Mouse (Mus musculus) liver, adult 2 months (tissue): ENCODE data around the gene Izumo2. TPM values are rescaled to one million over a fixed set of nuclear protein-coding genes. Genes with fewer than 3 reads are reported as not detected.
"Not testable (repeated sequence)": the region's sequence is repeated elsewhere in the genome, so short reads cannot be mapped to it uniquely, and the experiment has no call there.

ENCODE experiments used
- DNase-seq: peaks from one replicate; pipeline ENCODE4 v3.0.0-alpha.2; 2011; ENCODE audit warnings: low read depth, low spot score; ENCODE audit errors: extremely low read depth
- H3K27ac ChIP-seq: fragments of 200-500 bp; replicated peaks from 2 replicates; pipeline ENCODE4 v1.5.1; 2012; ENCODE audit warnings: low read depth, mild to moderate bottlenecking, control low read depth, inconsistent platforms, low read length; ENCODE audit not compliant: insufficient read depth
- H3K27me3 ChIP-seq: fragments of 200-500 bp; 2 replicates; pipeline ENCODE4 v1.6.1; 2012; ENCODE audit warnings: mild to moderate bottlenecking, moderate library complexity, low read length, inconsistent platforms; ENCODE audit not compliant: control insufficient read depth, insufficient read depth
- H3K36me3 ChIP-seq: fragments of 200-500 bp; 2 replicates; pipeline ENCODE4 v1.6.1; 2012; ENCODE audit warnings: low read length, inconsistent platforms; ENCODE audit not compliant: control insufficient read depth, insufficient read depth
- H3K4me1 ChIP-seq: fragments of 200-500 bp; 2 replicates; pipeline ENCODE4 v1.6.1; 2011; ENCODE audit warnings: low read length; ENCODE audit not compliant: control insufficient read depth, insufficient read depth
- H3K4me3 ChIP-seq: fragments of 200-500 bp; 2 replicates; pipeline ENCODE4 v1.5.1; 2011; ENCODE audit warnings: low read depth, mild to moderate bottlenecking, control low read depth, low read length, moderate library complexity; ENCODE audit not compliant: insufficient read depth
- H3K79me2 ChIP-seq: fragments of 200-500 bp; 2 replicates; pipeline ENCODE4 v1.6.1; 2012; ENCODE audit warnings: inconsistent platforms, mild to moderate bottlenecking, low read length, moderate library complexity; ENCODE audit not compliant: control insufficient read depth, insufficient read depth
- H3K9ac ChIP-seq: fragments of 200-500 bp; 2 replicates; pipeline ENCODE4 v1.6.1; 2012; ENCODE audit warnings: low read depth, mild to moderate bottlenecking, control low read depth, inconsistent platforms, low read length
- CTCF ChIP-seq: fragments of 200-500 bp; IDR thresholded peaks from 2 replicates; pipeline ENCODE4 v1.5.1; 2011; ENCODE audit warnings: low read depth, low read length, control low read depth
- POLR2A ChIP-seq: fragments of 200-500 bp; IDR thresholded peaks from 2 replicates; pipeline ENCODE4 v1.6.1; 2011; ENCODE audit warnings: low read length, control low read depth; ENCODE audit not compliant: insufficient read depth; ENCODE audit errors: extremely low read depth
- WGBS: fragments of 180-500 bp; shearing (Covaris S2); methylation state at CpG from one replicate; pipeline ENCODE4 v1.1.7; 2018; 5-methylcytosine and 5-hydroxymethylcytosine counted together
- polyA plus RNA-seq: library from polyadenylated mRNA; depleted of rRNA; stranded (reverse); fragments of >200 nt; gene quantifications from 2 replicates; pipeline ENCODE4 v1.2.3, GENCODE M21; 2012
- total RNA-seq: library from RNA; depleted of rRNA; stranded (reverse); fragments of >200 nt; gene quantifications from 2 replicates; pipeline ENCODE4 v1.2.3, GENCODE M21; 2014

Izumo2 gene
- total and polyA plus RNA-seq, 2 experiments = not detected

DNA sequence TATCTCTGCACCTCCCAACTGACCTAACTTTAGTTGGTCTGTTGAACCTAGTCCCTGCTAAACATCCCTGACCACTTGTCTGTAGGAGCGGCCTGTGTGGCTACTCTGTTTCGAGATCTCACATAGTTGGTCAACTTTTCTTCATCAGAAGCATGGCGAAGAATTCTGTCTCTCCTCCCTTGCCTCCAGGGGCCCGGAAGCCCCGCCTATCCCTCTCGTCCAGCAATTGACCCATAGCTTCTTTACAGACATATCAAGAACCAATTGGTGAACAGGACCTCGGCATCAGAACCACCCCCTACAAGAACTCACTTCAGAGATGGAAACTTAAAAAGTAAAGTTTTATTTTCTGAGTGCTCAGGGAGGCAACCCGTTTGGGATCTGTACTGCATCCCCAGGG is 5.6 kb upstream of the Izumo2 start:
- no peak for DNase-seq
- Histone ChIP-seq H3K27ac (no peak overlapping the region), H3K4me3 (no peak overlapping the region), H3K79me2 (no peaks in the 10 kb centered on the region), H3K36me3 (no peaks in the 10 kb centered on the region), H3K4me1 (no peaks in the 10 kb centered on the region), H3K9ac (no peak overlapping the region), H3K27me3 (no peaks in the 10 kb centered on the region)
- WGBS = 74% methylated on average over 8 of the region's 8 CpGs
- no peak for TF ChIP-seq CTCF
- TF ChIP-seq POLR2A = no peak

DNA sequence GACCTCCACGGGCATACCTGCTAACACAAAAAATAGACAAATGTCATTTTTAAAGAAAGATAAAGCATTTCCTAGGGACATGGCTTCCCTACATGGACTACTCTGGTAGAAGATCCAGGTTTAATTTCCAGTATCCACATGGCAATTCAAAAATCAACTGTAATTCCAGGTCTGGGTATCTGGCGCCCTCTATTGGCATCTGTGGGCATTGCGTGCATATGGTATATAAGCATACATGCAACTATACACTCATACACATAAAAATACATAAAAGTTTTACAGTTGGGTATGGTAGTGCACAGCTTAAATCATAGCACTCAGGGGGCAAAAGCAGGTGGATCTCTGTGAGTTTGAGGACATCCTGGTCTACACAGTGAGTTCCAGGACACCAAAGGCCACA is 4.2 kb upstream of the Izumo2 start:
- Histone ChIP-seq H3K27me3 (no peaks in the 10 kb centered on the region), H3K36me3 (no peaks in the 10 kb centered on the region), H3K27ac (no peak overlapping the region), H3K79me2 (no peaks in the 10 kb centered on the region), H3K4me1 (no peaks in the 10 kb centered on the region), H3K9ac (no peak overlapping the region), H3K4me3 (no peak overlapping the region)
- no peak for DNase-seq
- peak; percentile 45; the same call in 1 of the 2 replicates for TF ChIP-seq CTCF
- TF ChIP-seq POLR2A = no peak
- WGBS = 59% methylated on average over 3 of the region's 3 CpGs

DNA sequence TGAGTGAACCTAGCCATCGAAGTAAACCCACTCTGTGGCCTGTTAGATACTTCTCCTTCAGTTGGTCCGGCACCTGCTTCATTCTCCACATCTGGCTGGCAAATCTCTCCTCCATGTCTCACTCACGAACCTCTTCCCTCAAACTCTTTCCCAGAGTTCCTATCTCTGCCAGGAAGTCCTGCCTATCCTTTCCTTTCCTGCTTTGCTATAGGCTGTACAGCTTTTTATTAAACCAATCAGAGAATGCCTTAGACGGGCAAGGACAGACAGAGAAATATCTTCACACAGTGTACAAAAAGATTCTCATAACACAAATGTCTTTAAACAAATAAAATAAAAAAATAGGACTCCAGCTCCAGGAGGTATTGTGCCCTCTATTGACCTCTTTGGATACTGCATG is 3.5 kb upstream of the Izumo2 start:
- Histone ChIP-seq H3K36me3 (no peaks in the 10 kb centered on the region), H3K27me3 (no peaks in the 10 kb centered on the region), H3K9ac (no peak overlapping the region), H3K27ac (no peak overlapping the region), H3K4me3 (no peak overlapping the region), H3K79me2 (no peaks in the 10 kb centered on the region), H3K4me1 (no peaks in the 10 kb centered on the region)
- 93% methylated on average over 4 of the region's 4 CpGs for WGBS
- TF ChIP-seq POLR2A = no peak
- no peak for TF ChIP-seq CTCF
- DNase-seq = no peak

DNA sequence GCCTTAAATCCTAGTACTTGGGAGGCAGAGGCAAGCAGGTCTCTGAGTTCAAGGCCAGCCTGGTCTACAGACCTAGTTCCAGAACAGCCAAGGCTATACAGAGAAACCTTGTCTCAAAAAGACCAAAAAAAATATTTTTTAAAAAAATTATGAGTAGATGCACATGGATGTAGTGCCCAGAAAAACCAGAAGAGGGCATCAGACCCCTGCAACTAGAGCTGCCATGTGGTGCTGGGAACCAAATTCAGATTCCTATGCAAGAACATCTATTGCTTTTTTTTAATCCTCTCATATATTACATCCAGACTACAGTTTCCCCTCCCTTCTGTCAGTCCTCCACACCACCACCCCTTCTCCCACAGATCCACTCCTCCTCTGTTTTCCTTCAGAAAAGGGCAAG is 2.2 kb upstream of the Izumo2 start:
- Histone ChIP-seq H3K27me3 (no peaks in the 10 kb centered on the region), H3K27ac (no peak overlapping the region)

DNA sequence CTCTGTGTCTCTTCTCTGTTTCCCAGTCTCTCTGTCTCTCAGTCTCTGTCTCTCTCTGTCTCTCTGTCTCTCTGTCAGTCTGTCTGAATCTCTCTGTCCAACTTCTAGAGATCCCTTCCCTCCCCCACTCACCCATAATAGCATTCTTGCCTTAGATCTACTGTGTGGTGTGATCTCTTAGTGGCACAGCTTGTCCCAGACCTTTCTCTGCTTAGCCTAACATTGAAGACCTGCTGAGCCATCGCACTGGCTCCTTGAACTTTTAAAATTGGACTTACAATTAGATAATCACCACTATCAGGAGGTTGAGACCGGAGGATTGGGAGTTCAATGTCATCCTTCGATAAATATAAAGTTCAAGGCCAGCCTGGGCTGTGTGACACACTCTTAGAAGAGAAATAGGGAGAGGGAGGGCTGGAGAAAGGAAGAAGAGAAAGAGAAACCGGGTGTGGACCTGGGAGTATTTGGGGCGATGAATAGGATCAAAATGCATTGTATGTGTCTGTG is 1.3 kb upstream of the Izumo2 start:
- H3K4me1 ChIP-seq = no peaks in the 10 kb centered on the region
- TF ChIP-seq POLR2A = no peak
- no peak for TF ChIP-seq CTCF
- H3K27ac ChIP-seq = no peak overlapping the region
- 83% methylated on average over 5 of the region's 5 CpGs for WGBS
- no peak for DNase-seq
- no peak overlapping the region for H3K4me3 ChIP-seq
- H3K27me3 ChIP-seq = no peaks in the 10 kb centered on the region
- no peak overlapping the region for H3K9ac ChIP-seq
- H3K36me3 ChIP-seq = no peaks in the 10 kb centered on the region
- H3K79me2 ChIP-seq = no peaks in the 10 kb centered on the region

More for the DNA sequence above, 2.2 kb upstream of the Izumo2 start:
- H3K4me1 ChIP-seq = no peaks in the 10 kb centered on the region
- no peak for TF ChIP-seq CTCF
- no peak for TF ChIP-seq POLR2A
- H3K4me3 ChIP-seq = no peak overlapping the region
- no peaks in the 10 kb centered on the region for H3K36me3 ChIP-seq
- DNase-seq = no peak
- H3K9ac ChIP-seq = no peak overlapping the region
- no peaks in the 10 kb centered on the region for H3K79me2 ChIP-seq

DNA sequence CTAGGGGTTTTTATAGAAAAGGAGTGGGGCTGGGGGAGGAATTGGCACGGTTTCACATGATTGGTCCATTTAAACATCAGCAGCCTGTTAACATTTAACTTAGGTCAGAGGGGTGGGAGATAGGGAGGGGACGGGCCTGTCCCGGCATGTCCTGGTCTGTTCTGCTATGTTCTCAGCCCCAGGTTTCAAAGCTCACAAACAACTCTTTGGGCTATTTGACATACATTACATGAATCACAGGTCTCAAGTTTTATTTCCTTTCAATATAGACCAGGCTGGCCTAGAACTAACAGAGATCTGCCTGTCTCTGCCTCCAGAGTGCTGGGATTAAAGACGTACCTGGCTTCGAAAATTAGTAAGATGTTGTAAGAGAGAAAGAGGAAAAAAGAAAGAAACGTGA is 449 bp upstream of the Izumo2 start:
- not testable (repeated sequence) for DNase-seq, H3K4me1 ChIP-seq, H3K79me2 ChIP-seq, H3K4me3 ChIP-seq, H3K27me3 ChIP-seq, H3K36me3 ChIP-seq, H3K9ac ChIP-seq, H3K27ac ChIP-seq
- WGBS = 79% methylated on average over 6 of the region's 6 CpGs
